Mouse (Mus musculus) hindbrain, embryonic 13.5 days (tissue): Measurements from ENCODE around the gene Scarf2. TPM values are rescaled to one million over a fixed set of nuclear protein-coding genes. Genes with fewer than 3 reads are reported as not detected.
A peak's percentile ranks its signal among the peaks of the same experiment; 100 is the strongest.

Experiments
- ATAC-seq: fragments of 200-750 bp; cut with Nextera tagmentation; 2 replicates; pipeline ENCODE4 v1.8.0; 2017; ENCODE audit warnings: moderate TSS enrichment; ENCODE audit not compliant: low FRiP score
- H3K27ac ChIP-seq: fragments of 300-500 bp; sonication (generic); 2 replicates; pipeline ENCODE4 v1.5.1; 2015; ENCODE audit warnings: inconsistent platforms, mild to moderate bottlenecking, moderate library complexity
- H3K27me3 ChIP-seq: fragments of 300-500 bp; sonication (generic); 2 replicates; pipeline ENCODE4 v1.6.1; 2015; ENCODE audit warnings: mild to moderate bottlenecking, inconsistent platforms
- H3K36me3 ChIP-seq: fragments of 300-500 bp; sonication (generic); 2 replicates; pipeline ENCODE4 v1.6.1; 2015; ENCODE audit warnings: mild to moderate bottlenecking, inconsistent platforms
- H3K4me1 ChIP-seq: fragments of 300-500 bp; sonication (generic); replicated peaks from 2 replicates; pipeline ENCODE4 v1.6.1; 2015; ENCODE audit warnings: inconsistent platforms
- H3K4me2 ChIP-seq: fragments of 300-500 bp; sonication (generic); 2 replicates; pipeline ENCODE4 v1.6.1; 2015; ENCODE audit warnings: inconsistent platforms, mild to moderate bottlenecking, moderate library complexity
- H3K4me3 ChIP-seq: fragments of 300-500 bp; sonication (generic); 2 replicates; pipeline ENCODE4 v1.5.1; 2015; ENCODE audit warnings: mild to moderate bottlenecking, inconsistent platforms
- H3K9ac ChIP-seq: fragments of 300-500 bp; sonication (generic); 2 replicates; pipeline ENCODE4 v1.6.1; 2015; ENCODE audit warnings: mild to moderate bottlenecking, inconsistent platforms
- H3K9me3 ChIP-seq: fragments of 300-500 bp; sonication (generic); 2 replicates; pipeline ENCODE4 v1.6.1; 2016; ENCODE audit warnings: inconsistent platforms
- WGBS: fragments of 180-500 bp; shearing (Covaris S2); methylation state at CpG from one replicate; pipeline ENCODE4 v1.1.7; 2015; 5-methylcytosine and 5-hydroxymethylcytosine counted together
- polyA plus RNA-seq: library from polyadenylated mRNA; unstranded; fragments of >200 nt; fragmentation: Nextera tagmentation; extraction: Ambion mirVana; gene quantifications from 2 replicates; pipeline ENCODE4 v1.2.1, GENCODE M21; 2015

Gene Scarf2
- polyA plus RNA-seq, 1 experiment from 2014 or later, result 1.6 TPM

- H3K9ac ChIP-seq, result no peak overlapping the region
- no peak for ATAC-seq
- H3K4me2 ChIP-seq, result no peak overlapping the region
- no peak overlapping the region for H3K4me3 ChIP-seq
- WGBS, result 67% methylated on average over 11 of the region's 11 CpGs
- no peaks in the 10 kb centered on the region for H3K27me3 ChIP-seq
- H3K9me3 ChIP-seq, result no peaks in the 10 kb centered on the region
- H3K4me1 ChIP-seq, result no peaks in the 10 kb centered on the region
- H3K27ac ChIP-seq, result no peak overlapping the region
- peaks cover 74% of the 10 kb centered on the region for H3K36me3 ChIP-seq
These were observed 20.3 kb upstream of the Scarf2 start for GRCm38 (mm10) chr16:17776828-17777227.

- 84% methylated on average over 4 of the region's 4 CpGs for WGBS
- peaks cover 76% of the 10 kb centered on the region for H3K36me3 ChIP-seq
- H3K9ac ChIP-seq, result no peak overlapping the region
- H3K4me3 ChIP-seq, result no peak overlapping the region
- no peak for ATAC-seq
- H3K27ac ChIP-seq, result no peak overlapping the region
- no peak overlapping the region for H3K4me2 ChIP-seq
- no peaks in the 10 kb centered on the region for H3K4me1 ChIP-seq
- no peaks in the 10 kb centered on the region for H3K27me3 ChIP-seq
- H3K9me3 ChIP-seq, result no peaks in the 10 kb centered on the region
These were observed 18.9 kb upstream of the Scarf2 start for GRCm38 (mm10) chr16:17778223-17778622.

DNA sequence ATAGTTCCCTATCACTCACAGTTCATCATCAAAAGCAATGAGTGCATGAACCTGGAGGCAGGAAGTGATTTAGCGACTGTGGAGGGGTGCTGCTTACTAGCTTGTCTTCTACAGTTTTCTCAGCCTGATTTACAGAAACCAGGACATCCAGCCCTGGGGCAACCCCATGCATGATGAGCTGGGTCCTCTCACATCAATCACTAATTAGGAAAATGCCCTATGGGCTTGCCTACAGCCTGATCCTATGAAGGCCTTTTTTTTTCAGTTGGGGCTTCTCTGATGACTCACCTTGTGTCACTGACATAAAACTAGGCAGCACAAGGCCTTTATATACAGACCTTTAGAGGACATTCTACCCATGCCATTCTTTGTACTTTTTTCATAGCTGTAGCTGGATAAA, 17.4 kb upstream of the Scarf2 start:
- Histone ChIP-seq H3K4me2 (no peak overlapping the region), H3K4me1 (no peaks in the 10 kb centered on the region), H3K4me3 (no peak overlapping the region), H3K36me3 (peaks cover 81% of the 10 kb centered on the region), H3K27ac (no peak overlapping the region), H3K9ac (no peak overlapping the region), H3K27me3 (no peaks in the 10 kb centered on the region), H3K9me3 (no peaks in the 10 kb centered on the region)
- no peak for ATAC-seq
- 89% methylated on average over 1 of the region's 1 CpGs for WGBS

GRCm38 (mm10) chr16:17785337-17785736, 11.7 kb upstream of the Scarf2 start:
- Histone ChIP-seq H3K4me1 (no peaks in the 10 kb centered on the region), H3K27me3 (no peaks in the 10 kb centered on the region), H3K27ac (no peak overlapping the region), H3K4me2 (no peak overlapping the region), H3K4me3 (no peak overlapping the region), H3K9me3 (no peaks in the 10 kb centered on the region), H3K9ac (no peak overlapping the region), H3K36me3 (peaks cover 91% of the 10 kb centered on the region)
- 65% methylated on average over 3 of the region's 3 CpGs for WGBS
- no peak for ATAC-seq

DNA sequence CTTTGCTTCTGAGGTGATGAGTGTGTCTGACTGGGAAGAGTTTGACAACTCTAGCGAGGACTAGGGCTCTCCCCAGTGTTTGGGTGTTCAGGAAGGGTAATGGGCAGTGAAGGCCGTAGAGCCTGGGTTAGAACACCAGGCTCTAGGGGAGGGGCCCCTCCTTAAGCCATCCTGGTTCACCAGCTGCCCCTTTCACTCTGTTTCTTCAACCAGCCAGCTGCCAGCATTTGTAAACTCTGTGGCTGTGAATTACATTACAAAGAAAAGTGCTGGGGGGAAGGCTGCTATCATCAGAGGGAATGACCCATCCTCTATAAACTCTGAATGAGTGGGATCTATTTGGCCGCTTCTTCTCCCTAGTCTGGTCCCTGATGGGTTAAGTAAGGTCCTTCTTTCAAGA, 4.4 kb upstream of the Scarf2 start:
- peaks cover 13% of the 10 kb centered on the region for H3K4me1 ChIP-seq
- H3K9ac ChIP-seq, result no peak overlapping the region
- peaks cover 44% of the 10 kb centered on the region for H3K27me3 ChIP-seq
- WGBS, result 71% methylated on average over 3 of the region's 3 CpGs
- H3K4me3 ChIP-seq, result no peak overlapping the region
- no peak overlapping the region for H3K4me2 ChIP-seq
- no peak overlapping the region for H3K27ac ChIP-seq
- H3K36me3 ChIP-seq, result peaks cover 63% of the 10 kb centered on the region
- ATAC-seq, result no peak
- H3K9me3 ChIP-seq, result no peaks in the 10 kb centered on the region

- peaks cover 25% of the 10 kb centered on the region for H3K4me1 ChIP-seq
- no peak overlapping the region for H3K9ac ChIP-seq
- no peak overlapping the region for H3K4me3 ChIP-seq
- H3K36me3 ChIP-seq, result peaks cover 51% of the 10 kb centered on the region
- no peaks in the 10 kb centered on the region for H3K9me3 ChIP-seq
- 91% methylated on average over 4 of the region's 4 CpGs for WGBS
- ATAC-seq, result no peak
- no peak overlapping the region for H3K27ac ChIP-seq
- no peak overlapping the region for H3K4me2 ChIP-seq
- peaks cover 57% of the 10 kb centered on the region for H3K27me3 ChIP-seq
These were observed 3.0 kb upstream of the Scarf2 start for GRCm38 (mm10) chr16:17794047-17794446.

GRCm38 (mm10) chr16:17795643-17796042, 1.4 kb upstream of the Scarf2 start:
- no peak for ATAC-seq
- no peaks in the 10 kb centered on the region for H3K9me3 ChIP-seq
- no peak overlapping the region for H3K4me2 ChIP-seq
- peaks cover 72% of the 10 kb centered on the region for H3K27me3 ChIP-seq
- H3K9ac ChIP-seq, result no peak overlapping the region
- no peak overlapping the region for H3K27ac ChIP-seq
- H3K36me3 ChIP-seq, result peaks cover 36% of the 10 kb centered on the region
- no peak overlapping the region for H3K4me3 ChIP-seq
- peaks cover 25% of the 10 kb centered on the region for H3K4me1 ChIP-seq
- WGBS, result 61% methylated on average over 5 of the region's 5 CpGs

DNA sequence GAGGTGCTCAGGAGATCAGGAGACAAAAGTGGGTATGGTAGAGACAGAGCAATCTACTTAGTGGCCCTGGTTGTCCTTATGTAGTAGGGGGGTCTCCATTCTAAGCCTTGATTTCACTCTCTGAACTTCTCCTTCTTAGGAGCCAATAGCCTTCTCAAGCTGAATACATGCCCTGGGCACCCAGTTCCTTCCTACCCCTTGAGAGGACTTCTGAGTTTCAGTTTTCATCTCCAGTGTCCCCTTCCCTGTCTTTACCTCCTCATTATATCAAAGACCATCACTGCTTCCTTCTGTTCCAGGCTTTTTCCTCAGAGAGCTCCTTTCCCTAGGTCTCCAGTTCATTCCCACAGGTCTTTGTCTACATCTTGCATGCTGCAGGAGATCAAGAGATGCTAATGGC, 563 bp upstream of the Scarf2 start:
- Histone ChIP-seq H3K36me3 (peaks cover 28% of the 10 kb centered on the region), H3K27ac (no peak overlapping the region), H3K4me1 (peaks cover 25% of the 10 kb centered on the region), H3K27me3 (peaks cover 80% of the 10 kb centered on the region), H3K4me2 (peak overlapping the region; percentile 77), H3K9me3 (no peaks in the 10 kb centered on the region), H3K9ac (peak overlapping the region; percentile 72; the same call in 1 of the 2 replicates), H3K4me3 (peak overlapping the region; percentile 50)
- no peak for ATAC-seq

- 0 out of 2 replicates have a peak overlapping the region, but pooled peaks have one; percentile 48 for H3K27ac ChIP-seq
These were observed 780 bp downstream of the Scarf2 start for GRCm38 (mm10) chr16:17797812-17798311.

DNA sequence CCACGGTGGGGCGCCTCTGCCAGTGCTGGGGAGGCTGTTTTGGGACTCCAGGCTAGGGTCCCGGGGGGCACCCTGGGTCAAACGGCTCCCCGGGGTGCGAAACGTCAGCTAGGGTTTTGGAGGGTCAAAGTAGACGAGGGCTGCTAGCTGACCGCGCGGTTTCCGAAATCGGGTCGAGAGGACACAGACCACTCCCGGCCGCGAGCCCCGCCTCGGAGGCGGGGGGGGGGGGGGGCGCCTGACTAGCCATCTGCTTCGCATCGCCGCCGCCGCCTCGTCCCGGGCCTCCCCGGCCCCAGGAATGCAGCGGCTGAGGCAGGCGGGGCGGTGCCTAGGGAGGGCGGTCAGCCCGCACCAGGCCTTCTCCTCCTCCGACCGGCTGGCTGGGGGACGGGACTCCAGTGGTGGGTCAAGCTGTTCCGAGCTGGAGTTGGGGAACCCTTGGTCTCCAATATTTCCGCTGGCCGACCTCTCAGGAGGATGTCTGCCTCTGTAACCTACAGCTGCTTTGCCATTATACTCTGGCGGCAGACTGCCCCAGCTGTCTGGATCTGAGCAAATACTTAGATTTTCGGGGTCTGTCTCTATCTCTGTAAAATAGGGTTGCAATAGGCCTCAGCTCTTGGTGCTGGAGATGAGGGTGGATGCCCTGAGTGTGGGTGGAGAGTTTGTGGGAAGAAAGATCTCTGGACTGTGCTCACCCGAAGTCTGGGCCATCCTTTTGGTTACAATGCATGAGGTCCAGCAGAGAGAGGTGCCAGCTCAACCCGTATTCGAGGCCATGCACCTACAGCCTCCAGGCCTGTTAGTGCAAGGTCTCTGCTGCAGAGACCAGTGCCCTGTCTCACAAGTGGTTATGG, 1.5 kb downstream of the Scarf2 start:
- peak overlapping the region; percentile 50 for H3K4me3 ChIP-seq
- H3K27me3 ChIP-seq, result peaks cover 99% of the 10 kb centered on the region
- no peak overlapping the region for H3K27ac ChIP-seq
- peaks cover 42% of the 10 kb centered on the region for H3K4me1 ChIP-seq
- peak overlapping the region; percentile 56 for H3K9ac ChIP-seq
- peak overlapping the region; percentile 77 for H3K4me2 ChIP-seq
- H3K36me3 ChIP-seq, result peaks cover 7% of the 10 kb centered on the region
- WGBS, result 2% methylated on average over 32 of the region's 45 CpGs
- H3K9me3 ChIP-seq, result no peaks in the 10 kb centered on the region
- no peak for ATAC-seq

More at GRCm38 (mm10) chr16:17797812-17798311, 780 bp downstream of the Scarf2 start:
- H3K9me3 ChIP-seq, result no peaks in the 10 kb centered on the region
- H3K4me1 ChIP-seq, result peaks cover 36% of the 10 kb centered on the region
- H3K4me3 ChIP-seq, result peak overlapping the region; percentile 50
- H3K9ac ChIP-seq, result peak overlapping the region; percentile 72
- H3K27me3 ChIP-seq, result peaks cover 94% of the 10 kb centered on the region
- ATAC-seq, result peak; percentile 15; the same call in 1 of the 2 replicates
- peaks cover 14% of the 10 kb centered on the region for H3K36me3 ChIP-seq
- peak overlapping the region; percentile 77 for H3K4me2 ChIP-seq
- 3% methylated on average over 29 of the region's 29 CpGs for WGBS

DNA sequence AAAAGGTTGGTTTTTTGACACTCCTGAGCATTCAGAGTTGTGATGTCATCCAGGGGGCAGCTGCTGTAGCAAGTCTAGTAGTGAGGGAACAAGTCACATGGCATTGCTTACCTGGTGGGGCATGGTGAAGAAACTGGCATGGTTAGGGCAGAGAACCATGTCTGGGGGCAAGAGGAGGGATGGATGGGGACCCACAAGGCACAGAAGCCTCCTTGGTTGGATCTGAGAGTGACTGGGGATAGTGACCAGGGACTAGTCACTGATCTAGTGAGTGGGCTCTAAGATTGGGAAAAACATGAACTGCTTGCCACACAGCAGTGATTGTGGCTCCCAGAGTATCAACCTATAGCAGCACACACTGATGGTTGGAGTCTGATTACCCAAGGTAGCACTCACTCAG, 2.5 kb downstream of the Scarf2 start:
- H3K4me3 ChIP-seq, result no peak overlapping the region
- peaks cover 53% of the 10 kb centered on the region for H3K4me1 ChIP-seq
- H3K36me3 ChIP-seq, result no peaks in the 10 kb centered on the region
- ATAC-seq, result no peak
- H3K9me3 ChIP-seq, result no peaks in the 10 kb centered on the region
- H3K27ac ChIP-seq, result no peak overlapping the region
- H3K27me3 ChIP-seq, result peaks cover 99% of the 10 kb centered on the region
- no peak overlapping the region for H3K9ac ChIP-seq
- H3K4me2 ChIP-seq, result no peak overlapping the region

GRCm38 (mm10) chr16:17801777-17802455, 4.8 kb downstream of the Scarf2 start:
- ATAC-seq, result no peak
- Histone ChIP-seq H3K4me1 (peaks cover 62% of the 10 kb centered on the region), H3K4me3 (peak overlapping the region; percentile 40)

More at GRCm38 (mm10) chr16:17801777-17802455, 4.8 kb downstream of the Scarf2 start:
- H3K27me3 ChIP-seq, result peaks cover 94% of the 10 kb centered on the region
- WGBS, result 4% methylated on average over 7 of the region's 7 CpGs
- no peaks in the 10 kb centered on the region for H3K9me3 ChIP-seq
- H3K9ac ChIP-seq, result no peak overlapping the region
- H3K4me2 ChIP-seq, result peak overlapping the region; percentile 62; the same call in 1 of the 2 replicates
- H3K36me3 ChIP-seq, result no peaks in the 10 kb centered on the region
- no peak overlapping the region for H3K27ac ChIP-seq
